Mouse (Mus musculus) G1E (cell line): ENCODE results near the gene Igfbp4.

Experiments used
- CTCF ChIP-seq: IDR thresholded peaks from 2 replicates; pipeline ENCODE4 v1.5.1; 2012; ENCODE audit warnings: low read depth, low read length, inconsistent platforms, mixed read lengths
- GATA2 ChIP-seq: IDR thresholded peaks from 2 replicates; pipeline ENCODE4 v1.6.1; 2012; ENCODE audit warnings: low read depth, low read length, inconsistent platforms, borderline replicate concordance
- POLR2AphosphoS5 ChIP-seq: IDR thresholded peaks from 2 replicates; pipeline ENCODE4 v1.6.1; 2012; ENCODE audit warnings: low read depth, low read length, inconsistent platforms; ENCODE audit not compliant: insufficient replicate concordance
- TAL1 ChIP-seq: conservative IDR thresholded peaks from 2 replicates; pipeline ENCODE4 v1.6.1; 2012; ENCODE audit warnings: low read depth, low read length, inconsistent platforms, mixed read lengths

DNA sequence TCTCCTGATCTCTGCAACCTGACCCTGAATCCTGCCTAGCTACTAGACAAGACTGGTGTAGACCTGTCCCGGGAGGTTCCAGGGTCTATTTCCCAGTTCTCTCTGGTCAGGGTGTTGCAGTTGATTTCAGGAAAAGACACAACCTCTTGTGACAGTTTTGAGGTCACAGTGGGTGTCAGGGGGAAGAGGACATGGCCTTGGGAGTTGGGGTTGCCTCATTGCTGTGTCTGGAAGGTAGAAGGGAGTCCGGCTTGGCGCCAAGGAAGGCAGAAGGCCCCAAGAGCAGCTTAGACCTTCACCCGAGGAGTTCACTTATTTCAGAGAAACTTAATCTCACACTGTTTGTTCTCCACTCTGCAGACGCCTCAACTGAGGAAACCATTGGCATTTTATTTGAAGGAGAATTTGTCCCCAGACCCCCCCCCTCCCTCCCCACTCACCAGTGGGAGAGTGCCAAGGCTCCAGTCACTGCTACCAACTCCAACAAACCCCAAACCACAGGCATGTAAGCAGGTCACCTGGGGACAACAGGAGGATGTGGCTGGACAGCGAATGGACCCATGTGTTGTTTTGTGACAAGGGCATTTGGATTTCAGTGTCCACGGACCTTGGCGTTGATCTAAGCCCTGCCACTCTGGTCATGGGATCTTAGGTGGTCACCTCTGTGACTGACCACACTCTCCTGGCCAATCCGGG, 61.7 kb downstream of the Igfbp4 start:
- TF ChIP-seq CTCF (no peak), TAL1 (no peak), POLR2AphosphoS5 (no peak), GATA2 (no peak)
